Mouse (Mus musculus) heart, embryonic 13.5 days (tissue): ENCODE measurements at regions not wholly inside any gene's neighbourhood (a gene's known extent, or its start where the extent isn't known, plus 50 kb on each side); places are given as distances from the start of the nearest gene placed in this dataset.

Experiments used
- ATAC-seq: fragments of 200-750 bp; cut with Nextera tagmentation; 2 replicates; pipeline ENCODE4 v1.8.0; 2017; ENCODE audit warnings: moderate TSS enrichment; ENCODE audit not compliant: insufficient number of reproducible peaks, low FRiP score, low TSS enrichment; ENCODE audit errors: extremely low read depth
- H3K27ac ChIP-seq: fragments of 300-500 bp; sonication (generic); replicated peaks from 2 replicates; pipeline ENCODE4 v1.5.1; 2015; ENCODE audit warnings: moderate library complexity, mild to moderate bottlenecking, inconsistent platforms
- H3K27me3 ChIP-seq: fragments of 300-500 bp; sonication (generic); replicated peaks from 2 replicates; pipeline ENCODE4 v1.6.1; 2015; ENCODE audit warnings: mild to moderate bottlenecking, inconsistent platforms
- H3K36me3 ChIP-seq: fragments of 300-500 bp; sonication (generic); 2 replicates; pipeline ENCODE4 v1.6.1; 2015; ENCODE audit warnings: mild to moderate bottlenecking, inconsistent platforms
- H3K4me1 ChIP-seq: fragments of 300-500 bp; sonication (generic); 2 replicates; pipeline ENCODE4 v1.6.1; 2015; ENCODE audit warnings: inconsistent platforms
- H3K4me2 ChIP-seq: fragments of 300-500 bp; sonication (generic); 2 replicates; pipeline ENCODE4 v1.6.1; 2015; ENCODE audit warnings: inconsistent platforms, mild to moderate bottlenecking, moderate library complexity
- H3K4me3 ChIP-seq: fragments of 300-500 bp; sonication (generic); 2 replicates; pipeline ENCODE4 v1.5.1; 2015; ENCODE audit warnings: moderate library complexity, mild to moderate bottlenecking, inconsistent platforms
- H3K9ac ChIP-seq: fragments of 300-500 bp; sonication (generic); 2 replicates; pipeline ENCODE4 v1.6.1; 2015; ENCODE audit warnings: inconsistent platforms, mild to moderate bottlenecking, moderate library complexity
- H3K9me3 ChIP-seq: fragments of 300-500 bp; sonication (generic); 2 replicates; pipeline ENCODE4 v1.6.1; 2016; ENCODE audit warnings: inconsistent platforms
- WGBS: fragments of 180-500 bp; shearing (Covaris S2); methylation state at CpG from one replicate; pipeline ENCODE4 v1.1.7; 2015; ENCODE audit warnings: mixed read lengths; 5-methylcytosine and 5-hydroxymethylcytosine counted together

DNA sequence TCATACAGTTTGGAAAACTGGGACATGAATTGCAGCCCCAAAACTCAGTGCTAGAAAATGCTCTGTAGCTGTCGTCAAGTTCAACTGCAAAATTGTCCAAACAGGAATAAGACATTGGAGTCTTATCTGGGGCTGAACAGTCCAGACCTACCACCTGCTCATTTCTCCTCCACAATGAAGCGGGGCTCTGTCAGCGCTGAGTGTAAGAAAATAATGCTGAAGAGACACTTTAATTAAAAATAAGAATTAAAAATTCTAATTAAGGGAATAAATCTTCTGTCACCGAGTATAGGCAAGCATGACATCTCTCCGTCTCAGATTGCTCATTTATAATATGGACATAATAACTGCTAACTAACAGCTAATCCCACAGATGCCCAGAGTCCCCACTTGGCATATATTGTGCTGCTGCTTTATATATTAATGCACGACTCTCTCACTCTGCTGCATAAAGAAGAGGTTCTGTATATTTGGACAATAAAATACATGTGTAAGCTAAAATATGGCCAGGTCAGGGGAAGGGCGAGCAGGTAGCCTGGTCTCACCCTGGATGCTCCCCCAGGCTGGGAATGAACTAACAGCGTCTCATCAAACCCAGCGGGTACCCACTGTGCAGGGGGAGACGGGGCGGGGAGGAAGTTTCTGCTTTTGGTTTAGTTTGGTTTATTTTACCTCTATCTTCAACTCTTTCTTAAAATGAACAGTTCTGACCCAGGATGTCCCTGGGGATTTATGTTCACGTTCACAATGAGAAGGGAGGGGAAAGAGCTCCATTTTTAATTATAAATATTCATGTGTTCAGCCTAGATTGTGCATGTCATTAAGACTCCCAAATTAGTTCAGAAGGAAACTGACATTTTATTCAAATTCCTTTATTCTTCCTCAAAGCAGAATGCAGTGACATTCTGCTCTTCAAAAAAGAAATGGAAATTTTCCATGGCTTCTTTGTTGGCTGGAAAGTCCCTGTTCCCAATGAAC lies 544.9 kb downstream of the Pdcd6ip start:
- no peak for ATAC-seq
- Histone ChIP-seq H3K4me2 (no peak overlapping the region), H3K27ac (no peak overlapping the region), H3K36me3 (no peaks in the 10 kb centered on the region), H3K27me3 (no peaks in the 10 kb centered on the region), H3K4me3 (no peak overlapping the region), H3K9ac (no peak overlapping the region), H3K4me1 (no peaks in the 10 kb centered on the region), H3K9me3 (no peaks in the 10 kb centered on the region)
- WGBS = 76% methylated on average over 12 of the region's 12 CpGs

- Histone ChIP-seq H3K4me2 (no peak overlapping the region), H3K4me1 (no peaks in the 10 kb centered on the region), H3K9me3 (no peaks in the 10 kb centered on the region), H3K4me3 (no peak overlapping the region), H3K9ac (no peak overlapping the region), H3K27ac (no peak overlapping the region), H3K27me3 (no peaks in the 10 kb centered on the region), H3K36me3 (no peaks in the 10 kb centered on the region)
- WGBS = 92% methylated on average over 2 of the region's 2 CpGs
- no peak for ATAC-seq
Measured at GRCm38 (mm10) chr9:113160011-113160410, 548.0 kb downstream of the Pdcd6ip start.

GRCm38 (mm10) chr9:113158080-113158479 lies 550.0 kb downstream of the Pdcd6ip start:
- H3K27ac ChIP-seq = no peak overlapping the region
- no peak overlapping the region for H3K4me3 ChIP-seq
- no peak overlapping the region for H3K4me2 ChIP-seq
- 71% methylated on average over 6 of the region's 6 CpGs for WGBS
- no peak for ATAC-seq
- H3K36me3 ChIP-seq = no peaks in the 10 kb centered on the region
- H3K9ac ChIP-seq = no peak overlapping the region
- H3K9me3 ChIP-seq = no peaks in the 10 kb centered on the region
- peaks cover 3% of the 10 kb centered on the region for H3K4me1 ChIP-seq
- H3K27me3 ChIP-seq = no peaks in the 10 kb centered on the region

GRCm38 (mm10) chr9:113157474-113158076 lies 550.5 kb downstream of the Pdcd6ip start:
- Histone ChIP-seq H3K9me3 (no peaks in the 10 kb centered on the region), H3K27me3 (no peaks in the 10 kb centered on the region), H3K27ac (no peak overlapping the region), H3K36me3 (no peaks in the 10 kb centered on the region), H3K9ac (no peak overlapping the region), H3K4me1 (peaks cover 8% of the 10 kb centered on the region), H3K4me3 (no peak overlapping the region), H3K4me2 (no peak overlapping the region)
- WGBS = 84% methylated on average over 17 of the region's 17 CpGs
- ATAC-seq = no peak

DNA sequence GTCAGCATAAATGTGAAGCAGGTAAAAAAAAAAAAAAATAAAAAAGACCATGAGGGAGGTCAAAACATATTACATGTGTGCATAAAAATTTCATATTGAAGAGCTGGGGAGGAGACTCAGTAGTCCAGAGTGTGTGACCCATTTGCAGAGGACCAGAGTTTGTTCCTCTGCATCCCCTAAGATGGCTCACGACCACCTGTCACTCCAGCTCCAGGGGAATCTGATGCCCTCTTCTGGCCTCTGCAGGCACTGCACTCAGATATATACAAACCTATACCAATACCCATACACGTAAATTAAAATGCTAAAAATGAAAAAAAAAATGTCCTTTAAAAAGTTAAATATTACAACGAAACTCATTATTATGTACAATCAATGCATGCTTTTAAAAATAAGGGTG lies 551.4 kb downstream of the Pdcd6ip start:
- Histone ChIP-seq H3K9ac (no peak overlapping the region), H3K9me3 (no peaks in the 10 kb centered on the region), H3K4me3 (no peak overlapping the region), H3K4me1 (peaks cover 14% of the 10 kb centered on the region), H3K27me3 (no peaks in the 10 kb centered on the region), H3K27ac (no peak overlapping the region), H3K4me2 (no peak overlapping the region), H3K36me3 (no peaks in the 10 kb centered on the region)
- ATAC-seq = no peak
- 54% methylated on average over 3 of the region's 3 CpGs for WGBS

GRCm38 (mm10) chr9:113149084-113149483 lies 559.0 kb downstream of the Pdcd6ip start:
- Histone ChIP-seq H3K27ac (no peak overlapping the region), H3K36me3 (no peaks in the 10 kb centered on the region), H3K4me3 (no peak overlapping the region), H3K4me1 (peaks cover 25% of the 10 kb centered on the region), H3K9ac (no peak overlapping the region), H3K9me3 (no peaks in the 10 kb centered on the region), H3K4me2 (no peak overlapping the region), H3K27me3 (no peaks in the 10 kb centered on the region)
- ATAC-seq = no peak
- WGBS = 57% methylated on average over 5 of the region's 5 CpGs

GRCm38 (mm10) chr9:113146571-113146970 lies 561.5 kb downstream of the Pdcd6ip start:
- Histone ChIP-seq H3K27ac (no peak overlapping the region; the same call in 1 of the 2 replicates), H3K4me2 (no peak overlapping the region), H3K4me3 (no peak overlapping the region), H3K9me3 (no peaks in the 10 kb centered on the region), H3K36me3 (no peaks in the 10 kb centered on the region), H3K4me1 (peaks cover 11% of the 10 kb centered on the region), H3K9ac (no peak overlapping the region), H3K27me3 (no peaks in the 10 kb centered on the region)
- ATAC-seq = no peak
- WGBS = 36% methylated on average over 2 of the region's 2 CpGs

DNA sequence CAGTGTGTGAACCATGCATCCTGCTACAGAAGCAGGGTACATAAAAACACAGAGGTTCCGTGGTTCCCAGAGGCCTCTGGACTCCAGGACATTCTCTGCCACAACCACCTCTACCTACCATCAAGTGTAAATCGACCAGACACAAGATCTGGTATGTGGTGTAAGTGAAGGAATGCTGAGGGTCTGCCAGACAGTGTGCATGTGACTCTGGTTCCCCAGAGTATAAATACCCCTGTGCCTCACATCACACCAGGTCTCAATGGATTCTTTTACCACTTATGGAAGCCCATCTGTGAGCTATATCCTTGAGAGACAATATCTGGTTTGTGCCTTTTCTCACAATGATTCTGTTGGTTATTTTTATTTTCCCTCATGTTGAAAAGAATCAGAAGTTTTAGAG lies 563.0 kb downstream of the Pdcd6ip start:
- Histone ChIP-seq H3K27me3 (no peaks in the 10 kb centered on the region), H3K9ac (0 out of 2 replicates have a peak overlapping the region, but pooled peaks have one; percentile 40), H3K9me3 (no peaks in the 10 kb centered on the region), H3K4me2 (peak overlapping the region; percentile 44), H3K27ac (peak overlapping the region; percentile 80), H3K4me3 (peak overlapping the region; percentile 14), H3K36me3 (no peaks in the 10 kb centered on the region), H3K4me1 (peaks cover 11% of the 10 kb centered on the region)
- 34% methylated on average over 2 of the region's 2 CpGs for WGBS
- ATAC-seq = 0 out of 2 replicates have a peak, but pooled peaks have one; percentile 44

DNA sequence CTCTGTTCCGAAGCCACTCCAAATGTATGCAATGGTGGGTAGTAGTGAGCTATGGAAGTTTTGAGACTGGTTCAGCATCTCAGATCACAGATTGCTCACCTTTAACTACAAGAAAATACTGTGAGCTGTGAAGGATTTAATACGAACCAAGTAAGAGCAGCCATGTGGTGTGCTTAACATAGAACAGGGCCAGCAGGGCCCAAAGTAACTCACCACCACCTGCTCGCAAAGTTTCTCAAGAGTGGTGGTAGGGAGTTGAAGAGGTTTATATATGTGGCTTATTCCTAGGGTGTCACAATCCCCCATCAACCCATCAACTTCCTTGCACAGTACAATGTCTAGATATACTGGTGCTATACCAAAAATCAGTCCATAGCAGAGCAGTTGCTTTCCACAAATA lies 573.4 kb downstream of the Pdcd6ip start:
- no peaks in the 10 kb centered on the region for H3K36me3 ChIP-seq
- H3K4me1 ChIP-seq = no peaks in the 10 kb centered on the region
- 82% methylated on average over 3 of the region's 3 CpGs for WGBS
- no peak overlapping the region for H3K9ac ChIP-seq
- no peaks in the 10 kb centered on the region for H3K27me3 ChIP-seq
- no peak for ATAC-seq
- no peak overlapping the region for H3K4me2 ChIP-seq
- no peak overlapping the region for H3K27ac ChIP-seq
- H3K9me3 ChIP-seq = no peaks in the 10 kb centered on the region
- no peak overlapping the region for H3K4me3 ChIP-seq

DNA sequence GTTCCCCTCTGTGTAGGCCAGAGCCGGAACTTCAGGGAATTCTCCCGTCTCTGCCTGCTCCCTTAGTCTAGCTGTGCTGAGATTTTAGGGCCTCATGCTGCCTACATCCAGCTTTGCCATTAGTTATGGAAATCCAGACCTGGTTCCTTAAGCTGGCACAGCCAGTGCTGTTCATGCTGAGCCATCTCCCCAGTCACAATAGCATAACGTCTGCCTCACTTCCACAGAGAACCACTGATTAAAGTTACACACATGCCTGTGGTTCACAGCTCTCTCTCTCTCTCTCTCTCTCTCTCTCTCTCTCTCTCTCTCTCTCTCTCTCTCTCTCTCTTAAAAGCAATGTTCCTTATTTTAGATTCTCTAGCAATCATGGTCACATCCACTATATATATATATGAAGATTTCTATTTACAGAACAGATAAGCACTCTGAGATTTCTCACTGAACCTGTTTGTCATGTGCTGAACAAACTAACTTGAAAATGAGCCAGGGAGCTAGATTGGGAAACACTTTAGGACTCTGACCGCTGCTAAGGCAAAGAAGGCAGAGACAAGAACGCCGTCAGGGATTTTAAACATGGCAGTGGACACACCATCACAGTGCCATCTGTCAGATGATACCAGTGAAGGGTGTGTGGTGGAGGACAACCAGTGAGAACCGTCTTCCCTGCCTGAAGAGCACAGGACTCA lies 584.9 kb downstream of the Pdcd6ip start:
- H3K9me3 ChIP-seq = no peaks in the 10 kb centered on the region
- no peaks in the 10 kb centered on the region for H3K36me3 ChIP-seq
- no peak overlapping the region for H3K4me3 ChIP-seq
- H3K9ac ChIP-seq = no peak overlapping the region
- 46% methylated on average over 7 of the region's 7 CpGs for WGBS
- H3K27me3 ChIP-seq = no peaks in the 10 kb centered on the region
- no peak for ATAC-seq
- no peaks in the 10 kb centered on the region for H3K4me1 ChIP-seq
- peak overlapping the region; percentile 66 for H3K27ac ChIP-seq
- H3K4me2 ChIP-seq = no peak overlapping the region

DNA sequence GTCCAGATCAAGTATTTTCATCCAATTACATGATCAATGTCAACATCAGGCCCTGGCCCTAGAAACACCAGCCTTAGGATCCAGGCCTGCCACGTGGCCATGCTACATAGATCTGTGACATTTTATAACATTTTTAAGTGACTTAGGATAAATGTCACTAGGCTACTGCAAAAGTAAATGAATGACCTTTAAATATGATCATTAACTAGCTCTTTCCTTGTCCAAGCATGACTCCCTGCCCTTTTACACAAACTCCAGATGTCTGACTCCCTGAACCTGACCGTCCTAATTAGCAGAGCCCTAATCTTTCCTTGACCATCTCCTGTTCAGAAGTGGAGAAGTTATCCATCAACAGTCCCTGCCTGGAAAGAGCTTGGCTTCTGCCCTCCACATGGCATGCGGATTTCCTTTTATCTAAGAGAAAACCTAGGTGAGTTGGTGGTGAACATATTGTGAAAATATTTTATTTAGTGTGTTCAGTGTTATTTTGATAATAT lies 585.8 kb downstream of the Pdcd6ip start:
- Histone ChIP-seq H3K9ac (no peak overlapping the region), H3K36me3 (no peaks in the 10 kb centered on the region), H3K27ac (no peak overlapping the region), H3K27me3 (no peaks in the 10 kb centered on the region), H3K9me3 (no peaks in the 10 kb centered on the region), H3K4me3 (no peak overlapping the region), H3K4me1 (no peaks in the 10 kb centered on the region), H3K4me2 (no peak overlapping the region)
- WGBS = 73% methylated on average over 3 of the region's 3 CpGs
- ATAC-seq = no peak
